Mouse (Mus musculus) frontal cortex, postnatal 36 days (tissue): ENCODE measurements around the gene Hsd17b6.
"Not testable (repeated sequence)": the region's sequence is repeated elsewhere in the genome, so short reads cannot be mapped to it uniquely, and the experiment has no call there.

Experiments
- DNase-seq, 2 experiments: peaks; one replicate each; pipeline ENCODE4 v3.0.0; 2022; ENCODE audit warnings: low spot score in 2 of 2

The Hsd17b6 gene

DNA sequence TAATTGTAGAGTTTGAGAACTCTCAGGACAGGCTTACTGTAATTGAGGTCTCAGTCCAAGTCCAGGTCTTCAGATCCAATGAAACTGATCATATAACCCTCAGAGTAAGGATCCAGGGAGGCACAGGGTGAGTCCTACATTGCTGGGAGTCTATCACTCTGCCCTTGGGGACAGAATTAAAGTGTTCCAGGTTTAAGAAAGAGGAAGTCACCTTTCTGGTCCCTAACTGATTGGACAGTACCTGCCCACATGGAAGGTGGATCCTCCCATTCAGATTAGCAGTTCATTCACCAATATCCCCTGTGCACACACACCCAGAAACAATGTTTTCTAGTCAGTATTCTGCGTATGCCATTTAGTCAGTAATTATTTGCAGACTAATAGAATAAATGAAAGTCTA, at the start of gene Hsd17b6:
Gene Hsd17b6, minus strand, starts transcription at position 166 of the 400 bp plus-strand sequence.
- DNase-seq, result no peak

DNA sequence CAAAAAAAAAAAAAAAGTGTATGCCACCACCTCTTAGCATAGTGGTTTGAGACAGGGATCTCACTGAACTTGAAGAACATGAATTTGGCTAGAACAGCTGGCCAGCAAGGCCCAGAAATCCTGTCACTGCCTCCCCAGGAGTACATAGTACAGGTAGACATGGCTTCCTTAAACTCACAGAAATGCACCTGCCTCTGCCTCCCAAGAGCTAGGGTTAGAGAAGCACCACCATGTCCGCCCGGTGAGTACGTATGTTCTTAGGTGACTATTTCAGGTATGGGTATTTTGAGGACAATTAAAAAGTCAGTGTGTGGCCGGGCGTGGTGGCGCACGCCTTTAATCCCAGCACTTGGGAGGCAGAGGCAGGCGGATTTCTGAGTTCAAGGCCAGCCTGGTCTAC, 45.6 kb upstream of the Hsd17b6 start:
- no peak for DNase-seq

DNA sequence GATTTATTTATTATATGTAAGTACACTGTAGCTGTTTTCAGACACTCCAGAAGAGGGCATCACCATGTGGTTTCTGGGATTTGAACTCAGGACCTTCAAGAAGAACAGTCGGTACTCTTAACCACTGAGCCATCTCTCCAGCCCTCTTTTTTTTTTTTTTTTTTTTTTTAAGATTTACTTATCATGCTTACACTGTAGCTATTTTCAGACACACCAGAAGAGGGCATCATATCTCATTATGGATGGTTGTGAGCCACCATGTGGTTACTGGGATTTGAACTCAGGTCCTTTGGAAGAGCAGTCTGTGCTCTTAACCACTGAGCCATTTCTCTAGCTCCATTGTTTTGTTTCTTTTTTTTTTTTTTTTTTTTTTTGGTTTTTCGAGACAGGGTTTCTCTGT, 44.7 kb upstream of the Hsd17b6 start:
- not testable (repeated sequence) for DNase-seq

DNA sequence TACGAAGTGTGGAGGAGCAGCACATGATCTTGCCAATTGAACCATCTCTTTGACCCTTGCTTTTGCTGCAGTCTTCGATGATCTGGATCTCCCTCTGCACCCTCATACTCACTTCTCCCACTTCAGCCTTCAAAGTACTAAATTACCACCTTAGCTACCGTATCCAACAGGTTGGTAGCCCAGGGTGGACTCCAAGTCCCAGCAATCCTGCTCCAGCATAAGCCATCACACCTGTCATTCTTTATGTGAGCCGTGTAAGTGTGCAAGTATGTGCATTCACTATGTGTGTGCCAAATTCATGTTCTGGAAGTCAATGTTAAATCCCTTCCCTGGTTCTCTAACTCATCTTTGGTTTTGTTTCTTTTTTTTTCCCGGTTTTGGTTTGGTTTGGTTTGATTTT, 44.2 kb upstream of the Hsd17b6 start:
- DNase-seq, result no peak

DNA sequence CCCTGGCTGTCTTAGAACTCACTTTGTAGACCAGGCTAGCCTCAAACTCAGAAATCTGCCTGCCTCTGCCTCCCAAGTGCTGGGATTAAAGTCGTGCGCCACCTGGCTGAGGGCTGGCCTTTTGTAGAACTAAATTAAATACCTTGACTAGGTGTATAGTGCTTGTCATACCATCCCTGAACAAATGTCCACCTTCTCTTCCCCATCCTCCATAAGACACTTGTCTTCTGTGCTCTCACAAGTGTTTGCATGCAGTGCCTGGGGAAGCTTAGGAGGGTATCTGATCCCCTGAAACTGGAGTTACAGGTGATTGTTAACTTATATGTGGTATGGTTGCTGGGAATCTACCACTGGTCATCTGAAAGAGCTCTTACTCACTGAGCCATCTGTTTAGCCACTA, 42.9 kb upstream of the Hsd17b6 start:
- no peak for DNase-seq

DNA sequence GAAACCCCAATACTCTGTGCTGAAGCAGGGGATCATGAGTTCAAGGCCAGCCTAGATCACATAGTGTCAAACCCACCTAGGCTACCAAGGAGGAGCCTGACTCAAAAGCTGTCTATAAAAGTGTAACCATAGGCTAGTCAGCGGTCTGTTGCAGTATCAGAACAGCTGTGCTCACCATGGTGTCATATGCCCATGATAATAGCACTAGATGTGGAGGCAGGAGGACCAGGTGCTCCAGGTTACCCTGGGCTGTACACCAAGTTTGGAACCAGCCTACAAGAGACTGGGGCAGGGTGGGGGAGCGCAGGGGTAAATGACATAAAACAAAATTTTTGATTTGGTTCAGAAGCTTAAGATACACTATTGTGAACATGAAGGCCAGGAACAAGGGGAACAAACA, 42.3 kb upstream of the Hsd17b6 start:
- DNase-seq, result no peak

DNA sequence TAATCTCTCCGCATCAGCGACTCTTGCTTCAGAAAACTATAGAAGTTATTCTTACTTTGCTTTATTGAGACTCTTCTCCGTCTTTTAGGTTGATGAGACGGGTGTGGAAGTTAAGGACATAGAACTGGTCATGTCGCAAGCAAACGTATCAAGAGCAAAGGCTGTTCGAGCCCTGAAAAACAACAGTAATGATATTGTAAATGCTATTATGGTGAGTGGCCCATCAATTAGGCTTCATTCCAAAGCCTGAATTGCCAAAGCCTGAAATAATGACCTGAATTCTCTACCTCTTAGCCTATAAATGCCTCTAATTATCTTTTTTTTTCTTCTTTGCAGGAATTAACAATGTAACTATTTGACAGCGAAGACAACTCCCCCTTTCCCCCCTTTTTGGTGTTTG, 40.7 kb upstream of the Hsd17b6 start:
- DNase-seq, result no peak

DNA sequence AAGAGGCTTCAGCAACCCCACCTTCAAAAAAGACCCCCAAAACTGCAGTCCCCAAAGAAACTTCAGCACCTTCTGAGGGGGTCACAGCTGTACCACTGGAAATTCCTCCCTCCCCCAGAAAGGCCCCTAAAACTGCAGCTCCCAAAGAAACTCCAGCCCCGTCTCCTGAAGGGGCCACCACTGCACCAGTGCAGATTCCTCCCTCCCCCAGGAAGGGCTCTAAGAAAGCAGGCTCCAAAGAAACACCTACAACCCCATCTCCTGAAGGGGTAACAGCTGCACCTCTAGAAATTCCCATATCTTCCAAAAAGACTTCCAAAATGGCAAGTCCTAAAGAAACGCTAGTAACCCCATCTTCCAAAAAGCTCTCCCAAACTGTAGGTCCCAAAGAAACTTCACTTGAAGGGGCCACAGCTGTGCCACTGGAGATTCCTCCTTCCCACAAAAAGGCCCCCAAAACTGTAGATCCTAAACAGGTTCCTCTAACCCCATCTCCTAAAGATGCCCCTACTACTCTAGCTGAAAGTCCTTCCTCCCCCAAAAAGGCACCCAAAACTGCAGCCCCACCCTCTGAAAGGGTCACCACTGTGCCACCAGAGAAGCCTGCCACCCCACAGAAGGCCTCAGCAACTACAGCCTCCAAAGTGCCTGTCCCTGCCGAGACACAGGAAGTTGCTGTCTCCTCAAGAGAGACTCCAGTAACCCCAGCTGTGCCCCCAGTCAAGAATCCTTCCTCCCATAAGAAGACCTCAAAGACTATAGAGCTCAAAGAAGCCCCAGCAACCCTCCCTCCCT, 35.8 kb upstream of the Hsd17b6 start:
- DNase-seq, result no peak

DNA sequence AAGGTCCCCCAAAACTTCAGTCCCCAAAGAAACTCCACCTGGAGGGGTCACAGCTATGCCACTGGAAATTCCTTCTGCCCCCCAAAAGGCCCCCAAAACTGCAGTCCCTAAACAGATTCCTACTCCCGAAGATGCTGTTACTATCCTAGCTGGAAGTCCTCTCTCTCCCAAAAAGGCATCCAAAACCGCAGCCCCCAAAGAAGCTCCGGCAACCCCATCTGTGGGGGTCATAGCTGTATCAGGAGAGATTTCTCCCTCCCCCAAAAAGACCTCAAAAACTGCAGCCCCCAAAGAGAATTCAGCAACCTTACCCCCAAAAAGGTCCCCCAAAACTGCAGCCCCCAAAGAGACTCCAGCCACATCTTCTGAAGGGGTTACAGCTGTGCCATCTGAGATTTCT, 35.1 kb upstream of the Hsd17b6 start:
- DNase-seq, result no peak

DNA sequence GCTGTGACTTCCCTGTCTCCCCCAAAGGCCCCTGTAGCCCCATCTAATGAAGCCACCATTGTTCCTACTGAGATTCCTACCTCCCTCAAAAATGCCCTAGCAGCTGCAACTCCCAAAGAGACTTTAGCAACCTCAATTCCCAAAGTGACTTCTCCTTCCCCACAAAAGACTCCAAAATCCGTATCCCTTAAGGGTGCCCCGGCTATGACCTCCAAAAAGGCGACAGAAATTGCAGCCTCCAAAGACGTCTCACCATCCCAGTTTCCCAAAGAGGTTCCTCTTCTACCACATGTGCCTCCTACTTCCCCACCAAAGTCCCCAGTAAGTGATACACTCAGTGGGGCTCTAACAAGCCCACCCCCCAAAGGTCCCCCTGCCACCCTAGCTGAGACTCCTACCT, 34.2 kb upstream of the Hsd17b6 start:
- DNase-seq, result no peak

DNA sequence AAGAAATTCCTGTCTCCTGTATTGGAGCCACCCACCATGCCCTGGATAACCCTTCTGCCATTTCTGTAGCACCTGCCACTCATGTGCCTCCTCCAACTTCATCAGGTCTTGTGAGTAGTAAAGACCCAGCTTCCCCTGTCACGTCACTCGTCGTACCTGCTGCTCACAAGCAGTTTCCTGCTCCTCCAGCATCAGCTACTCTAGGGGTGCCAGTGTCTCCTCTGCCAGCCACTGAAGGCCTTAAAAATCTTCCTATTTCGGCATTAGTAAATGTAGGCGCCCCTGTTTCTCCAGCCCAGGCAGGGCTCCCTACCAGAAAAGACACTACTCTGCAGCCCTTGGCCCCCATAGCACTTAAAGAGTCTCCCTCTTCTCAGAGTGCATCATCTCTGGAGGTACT, 32.9 kb upstream of the Hsd17b6 start:
- no peak for DNase-seq

DNA sequence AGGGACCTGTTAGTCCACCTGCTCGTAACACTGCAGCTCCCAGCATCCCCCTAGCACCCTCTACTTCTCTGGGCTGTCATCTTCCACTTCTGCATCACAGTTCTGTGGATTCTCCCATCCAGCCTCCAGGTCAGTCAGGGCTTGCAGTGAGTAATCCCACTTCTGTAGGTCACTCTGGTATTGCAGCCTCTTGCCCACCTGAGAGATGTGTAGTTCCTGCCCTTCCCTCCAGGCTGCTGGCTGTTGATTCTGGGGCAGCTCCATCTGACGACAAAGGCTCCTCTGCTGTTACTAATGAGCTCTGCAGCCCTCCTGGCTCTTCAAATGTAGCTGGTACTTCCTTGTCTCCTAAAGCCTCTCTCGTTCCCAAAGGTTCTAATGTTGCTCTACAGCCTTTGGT, 32.4 kb upstream of the Hsd17b6 start:
- no peak for DNase-seq

DNA sequence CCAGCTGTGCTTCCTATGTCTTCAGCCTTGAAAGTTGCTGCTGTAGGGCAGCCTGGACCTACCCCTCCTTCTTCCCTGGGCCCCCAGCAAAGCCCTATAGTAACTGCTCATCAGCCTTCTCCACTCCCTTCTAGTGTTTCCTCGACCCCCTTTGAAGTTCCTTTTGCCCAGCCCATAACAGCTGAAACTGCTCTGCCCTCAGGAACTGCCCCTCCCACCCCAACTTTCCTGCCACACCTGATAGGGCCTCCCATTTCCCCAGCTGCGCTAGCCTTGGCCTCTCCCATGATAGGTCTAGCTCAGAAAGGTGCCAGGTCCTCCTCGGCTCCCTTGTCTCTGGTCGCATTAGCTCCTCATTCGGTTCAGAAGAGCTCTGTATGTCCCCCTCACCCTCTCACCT, 31.8 kb upstream of the Hsd17b6 start:
- no peak for DNase-seq

DNA sequence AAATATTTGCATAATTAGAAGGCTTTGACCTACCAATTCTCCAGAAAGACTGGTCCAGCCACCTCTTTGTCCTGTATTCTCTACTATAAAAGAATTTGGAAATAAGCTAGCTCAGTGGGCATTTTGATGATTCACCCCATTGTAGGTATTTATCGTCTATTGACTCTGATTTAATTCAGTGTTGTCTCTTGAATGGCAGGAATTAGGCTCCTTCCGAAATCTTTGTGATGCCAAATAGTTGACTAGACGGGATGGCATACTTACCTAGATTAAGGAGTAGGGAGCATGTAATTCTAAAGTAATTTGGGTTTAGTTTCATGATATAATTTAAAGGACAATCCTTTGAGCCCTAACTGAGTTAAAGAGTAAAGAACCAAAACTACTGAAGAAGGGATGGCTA, 30.5 kb upstream of the Hsd17b6 start:
- no peak for DNase-seq

DNA sequence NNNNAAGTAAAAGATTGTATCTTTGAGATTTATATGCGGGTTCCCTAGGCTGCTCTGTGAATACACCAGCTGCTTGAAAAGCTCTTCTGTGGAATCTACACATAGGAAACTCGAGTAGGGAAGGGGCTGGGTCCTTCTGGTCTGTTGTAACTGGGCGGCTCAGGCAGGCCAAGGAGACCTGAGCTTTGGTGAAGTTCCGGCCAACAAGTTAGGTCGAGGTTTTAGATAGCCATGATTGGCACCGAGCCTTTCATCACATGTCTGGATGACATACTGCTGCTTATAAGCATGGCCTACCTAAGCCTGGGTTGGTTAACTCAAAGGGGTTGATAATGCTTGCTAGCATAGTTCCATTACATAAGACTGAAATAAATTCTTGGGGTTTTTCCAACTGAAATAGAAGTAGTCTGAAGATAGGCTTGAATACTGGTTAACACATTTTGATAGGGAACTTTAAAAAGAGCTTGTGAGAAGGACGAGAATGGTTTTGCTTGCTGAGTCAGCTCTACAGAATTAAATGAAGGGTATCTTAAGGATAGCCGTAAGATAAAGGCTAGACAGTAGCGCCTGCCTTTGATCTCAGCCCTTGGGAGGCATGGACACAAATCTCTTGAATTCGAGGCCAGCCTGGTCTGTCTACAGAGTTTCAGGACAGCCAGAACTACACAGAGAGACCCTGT, 29.5 kb upstream of the Hsd17b6 start:
- peak; percentile 41 to 51 for DNase-seq

DNA sequence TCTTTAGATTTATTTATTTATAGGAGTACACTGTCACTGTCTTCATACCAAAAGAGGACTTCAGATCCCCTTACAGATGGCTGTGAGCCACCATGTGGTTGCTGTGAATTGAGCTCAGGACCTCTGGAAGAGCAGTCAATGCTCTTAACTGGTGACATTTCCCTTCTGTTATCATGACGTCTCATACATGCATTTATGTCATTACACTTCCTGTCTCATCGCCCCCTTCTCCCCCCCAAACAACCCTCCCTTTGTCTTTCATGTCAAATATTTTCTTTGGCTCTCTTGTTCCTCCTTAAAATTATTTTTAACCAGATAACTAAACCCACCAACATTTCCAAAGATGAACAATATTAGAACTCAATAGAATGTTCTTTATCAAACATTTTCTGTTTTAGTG, 23.4 kb upstream of the Hsd17b6 start:
- no peak for DNase-seq

DNA sequence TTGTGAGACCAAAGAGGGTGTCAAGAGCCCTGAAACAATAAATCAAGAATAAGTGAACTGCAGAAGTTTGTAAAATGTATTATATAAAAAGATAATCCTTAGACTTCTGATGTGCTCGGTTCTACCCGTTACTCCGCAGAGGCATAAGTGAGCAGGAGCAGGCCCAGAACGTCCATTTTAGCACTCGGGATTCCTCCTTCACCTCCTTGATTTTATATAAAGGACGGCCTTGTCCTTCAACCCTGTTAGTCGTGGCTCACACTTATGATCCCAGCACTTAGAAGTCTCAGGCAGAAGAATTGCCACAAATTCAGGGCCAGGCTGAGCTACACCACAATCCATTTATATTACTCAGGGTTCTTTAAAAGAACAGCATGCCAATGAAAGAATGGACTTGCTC, 22.5 kb upstream of the Hsd17b6 start:
- no peak for DNase-seq

DNA sequence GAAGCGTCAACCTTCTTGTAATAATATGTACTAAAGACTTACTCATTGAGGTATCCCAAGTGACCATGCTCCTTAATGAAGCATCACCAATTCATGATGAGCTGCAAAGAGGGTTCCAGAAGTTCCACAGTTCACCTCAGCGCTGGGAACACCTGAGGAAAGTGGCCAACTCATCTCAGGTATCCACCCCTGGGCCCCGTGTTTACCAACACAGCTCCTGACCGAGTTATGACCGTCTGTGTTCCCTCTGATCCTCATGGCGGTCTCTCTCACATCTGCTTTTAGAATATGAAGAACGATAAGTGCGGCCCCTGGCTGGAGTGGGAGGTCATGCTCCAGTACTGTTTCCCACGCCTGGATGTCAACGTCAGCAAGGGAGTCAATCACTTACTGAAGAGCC, 16.1 kb upstream of the Hsd17b6 start:
- DNase-seq, result no peak

DNA sequence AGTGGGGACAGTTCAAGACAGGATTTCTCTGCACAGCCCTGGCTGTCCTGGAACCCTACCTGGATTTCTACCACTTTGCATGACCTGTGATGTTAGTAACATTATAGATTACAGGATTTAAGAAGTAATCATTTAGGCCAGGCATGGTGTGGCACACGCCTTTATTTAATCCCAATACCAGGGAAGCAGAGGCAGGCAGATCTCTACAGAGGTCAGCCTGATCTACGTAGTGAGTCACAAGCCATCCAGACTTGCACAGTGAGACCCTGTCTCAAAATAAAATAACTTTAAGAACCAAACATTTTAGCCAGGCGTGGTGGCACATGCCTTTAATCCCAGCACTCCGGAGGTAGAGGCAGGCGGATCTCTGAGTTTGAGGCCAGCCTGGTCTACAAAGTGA, 14.8 kb upstream of the Hsd17b6 start:
- DNase-seq, result no peak

DNA sequence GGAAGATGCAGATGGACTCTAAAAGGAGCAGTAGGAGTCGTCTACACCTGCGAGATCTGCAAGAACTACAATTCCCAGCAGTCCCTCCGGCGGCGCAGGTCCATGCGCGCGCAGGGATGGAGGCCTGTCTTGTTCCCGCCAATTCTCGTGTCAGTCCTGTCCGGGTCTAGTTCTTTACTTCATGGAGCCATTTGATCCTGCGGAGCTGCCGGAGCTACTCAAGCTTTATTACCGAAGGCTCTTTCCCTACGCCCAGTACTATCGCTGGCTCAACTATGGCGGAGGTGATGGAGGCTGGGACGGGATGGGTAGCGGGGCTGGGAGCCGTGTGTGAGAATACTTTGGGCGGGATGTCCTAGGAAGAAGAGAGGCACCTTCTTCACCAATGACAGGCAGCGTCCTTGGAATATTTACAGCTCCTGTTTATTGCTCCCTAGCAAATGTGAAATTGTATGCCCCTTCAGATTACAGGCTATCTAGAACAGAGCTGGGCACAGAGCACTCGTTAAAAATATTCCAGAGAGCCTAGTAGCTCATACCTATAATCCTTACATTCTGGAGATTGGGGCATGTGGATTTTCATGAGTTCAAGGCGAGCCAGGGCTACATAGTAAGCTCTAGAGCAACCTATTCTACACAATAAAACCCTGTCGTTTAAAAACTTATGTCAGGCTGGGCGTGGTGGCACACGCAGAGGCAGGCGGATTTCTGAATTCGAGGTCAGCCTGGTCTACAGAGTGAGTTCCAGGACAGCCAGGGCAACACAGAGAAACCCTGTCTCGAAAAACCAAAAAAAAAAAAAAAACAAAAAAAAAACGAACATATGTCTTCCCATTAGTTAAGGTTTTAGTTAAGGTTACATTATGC, 7.9 kb upstream of the Hsd17b6 start, which contains the start of gene Prim1:
Gene Prim1, plus strand, starts transcription at position 101 of the 867 bp plus-strand sequence.
- DNase-seq, result peak; percentile 77 to 82

DNA sequence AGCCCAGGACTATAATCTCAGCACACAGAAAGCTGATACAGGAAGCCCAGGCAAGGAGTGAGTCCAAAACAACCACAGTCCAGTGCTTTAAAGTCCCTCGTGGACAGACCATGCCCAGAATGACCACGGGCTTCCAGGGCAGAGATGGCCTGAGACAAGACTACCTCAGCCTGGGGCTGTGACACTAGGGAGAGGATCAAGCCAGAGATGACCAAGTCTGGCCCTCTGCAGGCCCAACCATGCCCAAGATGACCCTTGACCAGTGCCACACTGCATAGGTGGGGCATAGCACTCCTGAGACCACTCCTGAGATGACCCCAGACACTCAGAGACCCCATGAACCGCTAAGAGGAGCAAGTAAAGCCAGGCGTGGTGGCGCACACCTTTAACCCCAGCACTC, 2.3 kb upstream of the Hsd17b6 start:
- no peak for DNase-seq

DNA sequence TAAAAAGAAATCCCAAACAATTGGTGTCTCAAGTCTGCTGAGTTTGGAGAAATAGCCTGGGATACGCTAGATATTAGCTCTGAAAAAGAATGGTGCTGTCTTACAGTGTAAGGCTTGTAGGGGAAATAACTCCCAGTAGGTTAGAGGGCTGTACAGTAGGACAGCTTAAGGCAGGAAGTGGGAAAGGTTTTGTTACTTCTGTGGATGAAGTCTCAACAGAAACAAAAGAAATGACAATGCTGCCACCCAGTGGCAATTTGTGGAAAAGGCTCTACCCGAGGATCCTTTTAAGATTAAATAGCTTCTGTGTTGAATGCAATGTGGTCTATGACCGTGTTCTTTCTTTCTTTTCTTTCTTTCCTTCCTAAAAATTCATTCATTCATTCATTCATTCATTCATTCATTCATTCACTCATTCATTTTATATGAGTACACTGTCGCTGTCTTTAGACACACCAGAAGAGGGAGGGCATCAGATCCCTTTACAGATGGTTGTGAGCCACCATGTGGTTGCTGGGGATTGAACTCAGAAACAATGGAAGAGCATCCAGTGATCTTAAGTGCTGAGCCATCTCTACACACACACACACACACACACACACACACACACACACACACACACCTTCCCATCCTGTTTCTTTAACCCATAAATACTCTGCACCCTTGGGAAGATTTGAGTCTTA, 937 bp upstream of the Hsd17b6 start:
- DNase-seq, result peak; percentile 68 to 90
